Mouse (Mus musculus): ENCODE data around the gene Kcnma1. TPM values are rescaled to one million over a fixed set of nuclear protein-coding genes. Genes with fewer than 3 reads are reported as not detected.

Gene Kcnma1
- polyA plus RNA-seq, 1 experiment from 2014 or later, result 0.04 TPM

GRCm38 (mm10) chr14:23990871-23991270, 23.4 kb downstream of the Kcnma1 start:
- no peaks in the 10 kb centered on the region for H3K27me3 ChIP-seq (ENCODE audit: insufficient read depth, low read length)
- H3K4me2 ChIP-seq (ENCODE audit: low read depth, low read length), result no peak overlapping the region
- no peak for TF ChIP-seq EP300 (IDR thresholded peaks at IDR 0.05; ENCODE audit: low read depth)
- no peak for TF ChIP-seq CTCF (IDR thresholded peaks at IDR 0.05; ENCODE audit: low read depth)
- WGBS (ENCODE audit: insufficient replicate concordance), result 71% methylated on average over 7 of the region's 7 CpGs
- H3K27ac ChIP-seq (ENCODE audit: low read depth), result no peak overlapping the region
- no peak overlapping the region for H3K9ac ChIP-seq (replicated peaks)
- DNase-seq (no peak), ATAC-seq (no peak)
- no peaks in the 10 kb centered on the region for H3K36me3 ChIP-seq (replicated peaks; ENCODE audit: insufficient read depth, low read length)
- H3K9me3 ChIP-seq (ENCODE audit: low read length), result no peaks in the 10 kb centered on the region
- H3K4me3 ChIP-seq (ENCODE audit: low read depth, low read length), result no peak overlapping the region
- H3K4me1 ChIP-seq (ENCODE audit: insufficient read depth), result no peaks in the 10 kb centered on the region

- no peak overlapping the region for H3K9ac ChIP-seq (replicated peaks)
- H3K4me1 ChIP-seq (ENCODE audit: insufficient read depth), result no peaks in the 10 kb centered on the region
- ATAC-seq, result no peak
- no peak overlapping the region for H3K27ac ChIP-seq (ENCODE audit: low read depth)
- H3K4me2 ChIP-seq (ENCODE audit: low read depth, low read length), result no peak overlapping the region
- H3K4me3 ChIP-seq (ENCODE audit: low read depth, low read length), result no peak overlapping the region
- no peak for TF ChIP-seq EP300 (IDR thresholded peaks at IDR 0.05; ENCODE audit: low read depth)
- TF ChIP-seq CTCF (IDR thresholded peaks at IDR 0.05; ENCODE audit: low read depth), result no peak
- 71% methylated on average over 11 of the region's 11 CpGs for WGBS (ENCODE audit: insufficient replicate concordance)
- DNase-seq, result no peak
- no peaks in the 10 kb centered on the region for H3K9me3 ChIP-seq (ENCODE audit: low read length)
- H3K36me3 ChIP-seq (replicated peaks; ENCODE audit: insufficient read depth, low read length), result no peaks in the 10 kb centered on the region
- no peaks in the 10 kb centered on the region for H3K27me3 ChIP-seq (ENCODE audit: insufficient read depth, low read length)
These were observed 24.6 kb downstream of the Kcnma1 start for GRCm38 (mm10) chr14:23989696-23990095.

DNA sequence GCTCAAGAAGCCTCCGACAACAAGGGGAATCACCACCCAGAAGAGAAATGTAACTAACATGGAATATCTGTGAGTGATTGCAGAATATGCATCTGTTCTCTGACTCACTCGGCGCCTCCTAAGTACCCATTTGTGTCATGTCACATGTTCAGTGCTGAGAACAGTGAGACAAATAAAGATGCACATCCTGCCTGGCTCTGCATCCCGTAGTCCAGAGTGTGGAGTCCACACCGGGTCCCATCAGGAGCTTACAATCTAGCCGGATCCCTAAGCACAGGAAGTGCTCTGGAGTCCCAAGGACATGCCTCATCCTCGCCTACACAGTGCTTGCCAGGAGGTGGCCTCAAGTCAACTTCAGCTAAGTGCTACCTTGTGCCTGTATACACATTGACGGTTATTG, 32.1 kb downstream of the Kcnma1 start:
- no peaks in the 10 kb centered on the region for H3K9me3 ChIP-seq (ENCODE audit: low read length)
- no peaks in the 10 kb centered on the region for H3K36me3 ChIP-seq (replicated peaks; ENCODE audit: insufficient read depth, low read length)
- no peak for ATAC-seq
- H3K4me1 ChIP-seq (ENCODE audit: insufficient read depth), result no peaks in the 10 kb centered on the region
- H3K27ac ChIP-seq (ENCODE audit: low read depth), result no peak overlapping the region
- H3K27me3 ChIP-seq (ENCODE audit: insufficient read depth, low read length), result no peaks in the 10 kb centered on the region
- H3K9ac ChIP-seq (replicated peaks), result no peak overlapping the region
- H3K4me2 ChIP-seq (ENCODE audit: low read depth, low read length), result no peak overlapping the region
- no peak overlapping the region for H3K4me3 ChIP-seq (ENCODE audit: low read depth, low read length)
- whole genome bisulfite sequencing (ENCODE audit: insufficient replicate concordance), result 68% methylated on average over 8 of the region's 8 CpGs
- no peak for DNase-seq
- no peak for TF ChIP-seq EP300 (IDR thresholded peaks at IDR 0.05; ENCODE audit: low read depth)
- no peak for TF ChIP-seq CTCF (IDR thresholded peaks at IDR 0.05; ENCODE audit: low read depth)

DNA sequence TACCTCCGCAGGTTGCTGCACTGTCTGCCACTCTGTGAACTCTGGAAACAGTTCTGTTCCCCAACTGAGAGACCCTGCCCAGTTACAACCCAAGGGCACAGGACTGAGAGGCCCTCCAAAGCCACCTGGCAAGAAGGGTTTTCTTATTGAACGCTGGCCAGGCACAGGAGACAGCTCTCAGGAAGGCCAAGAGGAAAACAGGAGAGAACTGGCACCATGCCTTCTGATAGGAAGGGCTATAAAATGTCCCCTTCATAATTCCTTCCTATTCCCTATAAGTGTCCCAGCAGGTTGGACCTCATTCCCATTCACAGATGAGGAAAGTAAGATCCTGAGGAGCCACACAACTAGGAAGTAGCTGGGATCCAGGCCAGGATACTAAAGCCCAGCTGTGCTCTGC, 39.6 kb downstream of the Kcnma1 start:
- Histone ChIP-seq H3K4me2 (ENCODE audit: low read depth, low read length) (no peak overlapping the region), H3K36me3 (replicated peaks; ENCODE audit: insufficient read depth, low read length) (no peaks in the 10 kb centered on the region), H3K4me1 (ENCODE audit: insufficient read depth) (no peaks in the 10 kb centered on the region), H3K27me3 (ENCODE audit: insufficient read depth, low read length) (no peaks in the 10 kb centered on the region), H3K9ac (replicated peaks) (no peak overlapping the region), H3K27ac (ENCODE audit: low read depth) (no peak overlapping the region), H3K9me3 (ENCODE audit: low read length) (no peaks in the 10 kb centered on the region), H3K4me3 (ENCODE audit: low read depth, low read length) (no peak overlapping the region)
- WGBS (ENCODE audit: insufficient replicate concordance), result 65% methylated on average over 2 of the region's 2 CpGs
- ATAC-seq (no peak), DNase-seq (no peak)
- TF ChIP-seq CTCF (IDR thresholded peaks at IDR 0.05; ENCODE audit: low read depth) (no peak), EP300 (IDR thresholded peaks at IDR 0.05; ENCODE audit: low read depth) (no peak)

- H3K27ac ChIP-seq (ENCODE audit: low read depth), result no peak overlapping the region
- no peak overlapping the region for H3K4me3 ChIP-seq (ENCODE audit: low read depth, low read length)
- H3K4me1 ChIP-seq (ENCODE audit: insufficient read depth), result no peaks in the 10 kb centered on the region
- no peaks in the 10 kb centered on the region for H3K36me3 ChIP-seq (replicated peaks; ENCODE audit: insufficient read depth, low read length)
- TF ChIP-seq EP300 (IDR thresholded peaks at IDR 0.05; ENCODE audit: low read depth), result no peak
- TF ChIP-seq CTCF (IDR thresholded peaks at IDR 0.05; ENCODE audit: low read depth), result no peak
- no peaks in the 10 kb centered on the region for H3K27me3 ChIP-seq (ENCODE audit: insufficient read depth, low read length)
- no peak for ATAC-seq
- H3K9me3 ChIP-seq (ENCODE audit: low read length), result no peaks in the 10 kb centered on the region
- no peak for DNase-seq
- 66% methylated on average over 8 of the region's 8 CpGs for WGBS (ENCODE audit: insufficient replicate concordance)
- no peak overlapping the region for H3K4me2 ChIP-seq (ENCODE audit: low read depth, low read length)
- no peak overlapping the region for H3K9ac ChIP-seq (replicated peaks)
These were observed 47.8 kb downstream of the Kcnma1 start for GRCm38 (mm10) chr14:23966471-23966870.

- ATAC-seq (no peak), DNase-seq (no peak)
- H3K4me2 ChIP-seq (ENCODE audit: low read depth, low read length), result no peak overlapping the region
- no peak overlapping the region for H3K4me3 ChIP-seq (ENCODE audit: low read depth, low read length)
- TF ChIP-seq EP300 (IDR thresholded peaks at IDR 0.05; ENCODE audit: low read depth) (no peak), CTCF (IDR thresholded peaks at IDR 0.05; ENCODE audit: low read depth) (no peak)
- H3K27me3 ChIP-seq (ENCODE audit: insufficient read depth, low read length), result no peaks in the 10 kb centered on the region
- WGBS (ENCODE audit: insufficient replicate concordance), result 70% methylated on average over 11 of the region's 11 CpGs
- no peaks in the 10 kb centered on the region for H3K36me3 ChIP-seq (replicated peaks; ENCODE audit: insufficient read depth, low read length)
- no peaks in the 10 kb centered on the region for H3K9me3 ChIP-seq (ENCODE audit: low read length)
- no peak overlapping the region for H3K9ac ChIP-seq (replicated peaks)
- no peak overlapping the region for H3K27ac ChIP-seq (ENCODE audit: low read depth)
- no peaks in the 10 kb centered on the region for H3K4me1 ChIP-seq (ENCODE audit: insufficient read depth)
These were observed 55.2 kb downstream of the Kcnma1 start for GRCm38 (mm10) chr14:23959061-23959460.

DNA sequence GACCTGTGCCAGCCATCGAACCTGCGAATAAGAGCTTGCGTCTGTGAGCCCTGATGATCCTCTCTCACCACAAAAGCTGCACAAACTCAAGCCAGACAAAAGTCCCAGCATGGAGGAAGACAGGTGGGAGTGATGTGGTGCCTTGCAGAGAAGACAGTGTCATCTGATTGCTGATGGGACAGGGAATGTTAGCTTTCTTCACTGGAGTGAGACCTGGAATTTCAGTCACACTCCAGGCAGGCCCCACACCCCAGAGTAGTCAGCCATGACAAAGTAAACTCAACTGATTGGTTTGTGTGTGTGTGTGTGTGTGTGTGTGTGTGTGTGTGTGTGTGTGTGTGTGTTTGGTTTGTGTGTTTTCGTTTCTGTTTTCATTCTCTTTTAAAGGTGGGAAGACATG, 57.0 kb downstream of the Kcnma1 start:
- H3K9me3 ChIP-seq (ENCODE audit: low read length), result no peaks in the 10 kb centered on the region
- H3K4me3 ChIP-seq (ENCODE audit: low read depth, low read length), result no peak overlapping the region
- H3K27ac ChIP-seq (ENCODE audit: low read depth), result no peak overlapping the region
- no peaks in the 10 kb centered on the region for H3K4me1 ChIP-seq (ENCODE audit: insufficient read depth)
- H3K9ac ChIP-seq (replicated peaks), result no peak overlapping the region
- no peaks in the 10 kb centered on the region for H3K27me3 ChIP-seq (ENCODE audit: insufficient read depth, low read length)
- no peak for TF ChIP-seq CTCF (IDR thresholded peaks at IDR 0.05; ENCODE audit: low read depth)
- no peak for TF ChIP-seq EP300 (IDR thresholded peaks at IDR 0.05; ENCODE audit: low read depth)
- 73% methylated on average over 4 of the region's 4 CpGs for WGBS (ENCODE audit: insufficient replicate concordance)
- H3K4me2 ChIP-seq (ENCODE audit: low read depth, low read length), result no peak overlapping the region
- DNase-seq, result no peak
- no peaks in the 10 kb centered on the region for H3K36me3 ChIP-seq (replicated peaks; ENCODE audit: insufficient read depth, low read length)
- no peak for ATAC-seq
